Mouse (Mus musculus) CH12.LX (cell line): ENCODE results near the gene Eral1. TPM values are rescaled to one million over a fixed set of nuclear protein-coding genes. Genes with fewer than 3 reads are reported as not detected.

Experiments
- DNase-seq: peaks from one replicate; pipeline ENCODE4 v3.0.0-alpha.2; 2013; ENCODE audit errors: extremely low read depth
- H3K27ac ChIP-seq: 2 replicates; pipeline ENCODE4 v1.5.1; 2012; ENCODE audit warnings: low read depth, mild to moderate bottlenecking, control low read depth, moderate library complexity; ENCODE audit not compliant: insufficient read depth
- H3K27me3 ChIP-seq: replicated peaks from 2 replicates; pipeline ENCODE3; 2012; ENCODE audit warnings: inconsistent platforms
- H3K36me3 ChIP-seq, 2 experiments: replicated peaks in 1 of 2; 2 replicates each; pipeline versions ENCODE3 to v1.6.1; 2012; ENCODE audit warnings: inconsistent platforms in 1 of 2, low read length in 1 of 2, mild to moderate bottlenecking in 1 of 2, mixed read lengths in 1 of 2, moderate library complexity in 1 of 2; ENCODE audit not compliant: control insufficient read depth in 1 of 2, insufficient read depth in 1 of 2
- H3K4me1 ChIP-seq, 2 experiments: 2 replicates each; pipeline ENCODE4 v1.6.1; 2012; ENCODE audit warnings: inconsistent platforms in 1 of 2, moderate library complexity in 1 of 2; ENCODE audit not compliant: insufficient read depth in 2 of 2, control insufficient read depth in 1 of 2
- H3K4me2 ChIP-seq: 2 replicates; pipeline ENCODE4 v1.6.1; 2012; ENCODE audit warnings: low read depth, mild to moderate bottlenecking, control low read depth; ENCODE audit not compliant: poor library complexity, insufficient read depth, severe bottlenecking
- H3K4me3 ChIP-seq, 3 experiments: fragments of 150-350 bp in 1 of 3; sonication (generic) in 1 of 3; replicated peaks in 1 of 3; 2 replicates each; pipeline versions ENCODE3 to v1.5.1; 2011 to 2012; ENCODE audit warnings: low read depth in 2 of 3, low read length in 2 of 3, mild to moderate bottlenecking in 2 of 3, moderate library complexity in 2 of 3, control low read depth in 1 of 3, improper control_type of control experiment in 1 of 3, inconsistent platforms in 1 of 3, mixed read lengths in 1 of 3; ENCODE audit not compliant: poor library complexity in 1 of 3
- H3K79me2 ChIP-seq: replicated peaks from 2 replicates; pipeline ENCODE4 v1.6.1; 2012; ENCODE audit warnings: mild to moderate bottlenecking, moderate library complexity; ENCODE audit not compliant: control insufficient read depth, poor library complexity, insufficient read depth, severe bottlenecking; ENCODE audit errors: extremely low read depth
- H3K9ac ChIP-seq: 2 replicates; pipeline ENCODE4 v1.6.1; 2012; ENCODE audit warnings: low read depth, mild to moderate bottlenecking, control low read depth, moderate library complexity; ENCODE audit not compliant: insufficient read depth
- H3K9me3 ChIP-seq: replicated peaks from 2 replicates; pipeline ENCODE3; 2012; ENCODE audit warnings: low read length, inconsistent platforms, mixed read lengths
- BHLHE40 ChIP-seq: IDR thresholded peaks from 2 replicates; pipeline ENCODE4 v1.6.1; 2011; ENCODE audit warnings: mild to moderate bottlenecking, low read depth, low read length, improper control_type of control experiment
- CHD1 ChIP-seq: IDR thresholded peaks from 2 replicates; pipeline ENCODE4 v1.6.1; 2012; ENCODE audit warnings: low read depth, low read length, improper control_type of control experiment, inconsistent platforms
- CHD2 ChIP-seq: IDR thresholded peaks from 2 replicates; pipeline ENCODE4 v1.6.1; 2011; ENCODE audit warnings: low read length, improper control_type of control experiment
- CTCF ChIP-seq, 2 experiments: IDR thresholded peaks in 1 of 2; conservative IDR thresholded peaks in 1 of 2; 2 replicates each; pipeline ENCODE4 v1.5.1; 2011 to 2012; ENCODE audit warnings: low read depth in 2 of 2, low read length in 2 of 2, improper control_type of control experiment in 1 of 2, inconsistent platforms in 1 of 2, mild to moderate bottlenecking in 1 of 2, moderate library complexity in 1 of 2
- E2F4 ChIP-seq: IDR thresholded peaks from 2 replicates; pipeline ENCODE4 v1.6.1; 2011; ENCODE audit warnings: low read depth, low read length, improper control_type of control experiment; ENCODE audit not compliant: insufficient replicate concordance
- ELF1 ChIP-seq: IDR thresholded peaks from 2 replicates; pipeline ENCODE4 v1.6.1; 2014; ENCODE audit warnings: low read depth, mild to moderate bottlenecking, inconsistent platforms, low read length, improper control_type of control experiment
- EP300 ChIP-seq: IDR thresholded peaks from 2 replicates; pipeline ENCODE4 v1.6.1; 2011; ENCODE audit warnings: low read length, improper control_type of control experiment
- ETS1 ChIP-seq: conservative IDR thresholded peaks from 2 replicates; pipeline ENCODE4 v1.6.1; 2012; ENCODE audit warnings: low read depth, mild to moderate bottlenecking, inconsistent platforms, low read length, improper control_type of control experiment, moderate library complexity
- HCFC1 ChIP-seq: IDR thresholded peaks from 2 replicates; pipeline ENCODE4 v1.6.1; 2012; ENCODE audit warnings: low read depth, mild to moderate bottlenecking, inconsistent platforms, low read length, improper control_type of control experiment
- IRF4 ChIP-seq: IDR thresholded peaks from 2 replicates; pipeline ENCODE4 v1.6.1; 2014; ENCODE audit warnings: low read depth, mild to moderate bottlenecking, inconsistent platforms, low read length, improper control_type of control experiment
- JUN ChIP-seq: IDR thresholded peaks from 2 replicates; pipeline ENCODE4 v1.6.1; 2011; ENCODE audit warnings: low read depth, mild to moderate bottlenecking, low read length, improper control_type of control experiment, moderate library complexity; ENCODE audit not compliant: insufficient read depth
- JUND ChIP-seq: conservative IDR thresholded peaks from 2 replicates; pipeline ENCODE4 v1.6.1; 2011; ENCODE audit warnings: low read depth, low read length, improper control_type of control experiment
- KAT2A ChIP-seq: IDR thresholded peaks from 2 replicates; pipeline ENCODE4 v1.6.1; 2012; ENCODE audit warnings: low read length, improper control_type of control experiment, inconsistent platforms; ENCODE audit not compliant: insufficient replicate concordance
- MAFK ChIP-seq: IDR thresholded peaks from 2 replicates; pipeline ENCODE4 v1.6.1; 2011; ENCODE audit warnings: low read length, improper control_type of control experiment; ENCODE audit not compliant: insufficient replicate concordance
- MAX ChIP-seq: IDR thresholded peaks from 2 replicates; pipeline ENCODE4 v1.6.1; 2011; ENCODE audit warnings: low read length, improper control_type of control experiment
- MAZ ChIP-seq: IDR thresholded peaks from 2 replicates; pipeline ENCODE4 v1.6.1; 2012; ENCODE audit warnings: low read depth, mild to moderate bottlenecking, inconsistent platforms, low read length, improper control_type of control experiment, moderate library complexity
- MEF2A ChIP-seq: IDR thresholded peaks from 2 replicates; pipeline ENCODE4 v1.6.1; 2014; ENCODE audit warnings: low read depth, mild to moderate bottlenecking, inconsistent platforms, low read length, improper control_type of control experiment, borderline replicate concordance
- MXI1 ChIP-seq: IDR thresholded peaks from 2 replicates; pipeline ENCODE4 v1.6.1; 2011; ENCODE audit warnings: mild to moderate bottlenecking, low read depth, low read length, improper control_type of control experiment
- MYC ChIP-seq: IDR thresholded peaks from 2 replicates; pipeline ENCODE4 v1.6.1; 2011; ENCODE audit warnings: low read depth, mild to moderate bottlenecking, improper control_type of control experiment, low read length
- NELFE ChIP-seq: IDR thresholded peaks from 2 replicates; pipeline ENCODE4 v1.6.1; 2011; ENCODE audit warnings: low read depth, low read length, improper control_type of control experiment
- NRF1 ChIP-seq: IDR thresholded peaks from 2 replicates; pipeline ENCODE4 v1.6.1; 2014; ENCODE audit warnings: low read depth, mild to moderate bottlenecking, inconsistent platforms, low read length, improper control_type of control experiment, moderate library complexity
- PAX5 ChIP-seq: IDR thresholded peaks from 2 replicates; pipeline ENCODE4 v1.6.1; 2012; ENCODE audit warnings: low read length, inconsistent platforms, mixed read lengths
- POLR2A ChIP-seq: IDR thresholded peaks from 2 replicates; pipeline ENCODE4 v1.6.1; 2011; ENCODE audit warnings: low read depth, mild to moderate bottlenecking, improper control_type of control experiment, low read length
- POLR2AphosphoS2 ChIP-seq: IDR thresholded peaks from 2 replicates; pipeline ENCODE4 v1.6.1; 2011; ENCODE audit warnings: low read depth, low read length, improper control_type of control experiment
- RAD21 ChIP-seq: IDR thresholded peaks from 2 replicates; pipeline ENCODE4 v1.6.1; 2011; ENCODE audit warnings: low read depth, mild to moderate bottlenecking, low read length, improper control_type of control experiment, moderate library complexity
- RCOR1 ChIP-seq: conservative IDR thresholded peaks from 2 replicates; pipeline ENCODE4 v1.6.1; 2012; ENCODE audit warnings: low read depth, mild to moderate bottlenecking, inconsistent platforms, low read length, improper control_type of control experiment
- SIN3A ChIP-seq: IDR thresholded peaks from 2 replicates; pipeline ENCODE4 v1.6.1; 2012; ENCODE audit warnings: low read length, improper control_type of control experiment, inconsistent platforms
- SMC3 ChIP-seq: IDR thresholded peaks from 2 replicates; pipeline ENCODE4 v1.6.1; 2011; ENCODE audit warnings: low read depth, low read length, improper control_type of control experiment
- TBP ChIP-seq: conservative IDR thresholded peaks from 2 replicates; pipeline ENCODE4 v1.6.1; 2011; ENCODE audit warnings: low read depth, low read length, improper control_type of control experiment
- TCF12 ChIP-seq: IDR thresholded peaks from 2 replicates; pipeline ENCODE4 v1.6.1; 2014; ENCODE audit warnings: low read depth, mild to moderate bottlenecking, inconsistent platforms, low read length, improper control_type of control experiment
- UBTF ChIP-seq: IDR thresholded peaks from 2 replicates; pipeline ENCODE4 v1.6.1; 2012; ENCODE audit warnings: low read depth, mild to moderate bottlenecking, inconsistent platforms, low read length, improper control_type of control experiment, moderate library complexity
- USF1 ChIP-seq: IDR thresholded peaks from 2 replicates; pipeline ENCODE4 v1.6.1; 2014; ENCODE audit warnings: low read depth, mild to moderate bottlenecking, inconsistent platforms, low read length, improper control_type of control experiment
- USF2 ChIP-seq: conservative IDR thresholded peaks from 2 replicates; pipeline ENCODE4 v1.6.1; 2011; ENCODE audit warnings: low read depth, low read length, improper control_type of control experiment
- ZC3H11A ChIP-seq: IDR thresholded peaks from 2 replicates; pipeline ENCODE4 v1.6.1; 2012; ENCODE audit warnings: low read depth, mild to moderate bottlenecking, inconsistent platforms, low read length, improper control_type of control experiment
- ZKSCAN1 ChIP-seq: IDR thresholded peaks from 2 replicates; pipeline ENCODE4 v1.6.1; 2012; ENCODE audit warnings: low read depth, inconsistent platforms, low read length, improper control_type of control experiment, borderline replicate concordance
- ZMIZ1 ChIP-seq: IDR thresholded peaks from 2 replicates; pipeline ENCODE4 v1.6.1; 2012; ENCODE audit warnings: low read depth, mild to moderate bottlenecking, inconsistent platforms, low read length, improper control_type of control experiment
- ZNF384 ChIP-seq: IDR thresholded peaks from 2 replicates; pipeline ENCODE4 v1.6.1; 2012; ENCODE audit warnings: low read depth, low read length, improper control_type of control experiment, inconsistent platforms
- dilution Hi-C: fragments of 300-500 bp; cut with MboI; formaldehyde crosslinking; loops from 2 replicates; pipeline ENCODE4 v1.14.3; 2020; ENCODE audit warnings: low sequenced_read_pairs; ENCODE audit not compliant: extremely low pct_unique_long_range_greater_than_20kb, extremely low pct_ligation_motif_present
- in situ Hi-C: fragments of 300-500 bp; cut with MboI; formaldehyde crosslinking; loops from 3 replicates; pipeline ENCODE4 v1.14.3; 2019; ENCODE audit warnings: low sequenced_read_pairs, low pct_ligation_motif_present, low pct_unique_long_range_greater_than_20kb, mixed read lengths
- polyA plus RNA-seq: library from polyadenylated mRNA; unstranded; fragments of >175 nt; gene quantifications from 2 replicates; pipeline ENCODE4 v1.2.1, GENCODE M21; 2012; ENCODE audit warnings: low read depth; ENCODE audit not compliant: insufficient read length
- total RNA-seq, 2 experiments: library from RNA; depleted of rRNA; stranded (reverse); fragments of 300-350 nt in 1 of 2; fragments of >200 nt in 1 of 2; gene quantifications; 2 replicates each; pipeline ENCODE4 v1.2.3; 2012 to 2014

The Eral1 gene
- total RNA-seq (2012; rRNA removed), result 40.5 and 41.5 TPM in 2 replicates
- total RNA-seq (2014; rRNA removed), result 41.5 and 43.2 TPM in 2 replicates
- 37.8 and 39.1 TPM in 2 replicates for polyA plus RNA-seq

- Histone ChIP-seq H3K9me3 (no peaks in the 10 kb centered on the region), H3K36me3 (peaks cover 16 to 31% of the 10 kb centered on the region in 2 experiments), H3K9ac (peak within 1 kb of the TSS; percentile 82), H3K27ac (peak within 1 kb of the TSS; percentile 27), H3K79me2 (peaks cover 17% of the 10 kb centered on the region), H3K4me1 (peaks cover 4 to 19% of the 10 kb centered on the region in 2 experiments), H3K4me2 (peak within 1 kb of the TSS; percentile 94), H3K27me3 (no peaks in the 10 kb centered on the region), H3K4me3 (peak within 1 kb of the TSS; percentile 73 to 96 (median 86))
- dilution Hi-C loops, result no loop called here
- in situ Hi-C loops, result no loop called here
- DNase-seq, result peak; percentile 88
- TF ChIP-seq MAZ (no peak), PAX5 (no peak), EP300 (no peak), JUND (no peak), MAX (peak; percentile 59; the same call in 1 of the 2 replicates), ETS1 (no peak), ZMIZ1 (peak; percentile 86), ZNF384 (0 out of 2 replicates have a peak, but pooled peaks have one; percentile 9), BHLHE40 (no peak), USF2 (peak; percentile 20; the same call in 1 of the 2 replicates), NELFE (peak; percentile 97), KAT2A (peak; percentile 86; the same call in 1 of the 2 replicates), MEF2A (no peak), USF1 (no peak), RCOR1 (no peak), IRF4 (no peak), TBP (peak; percentile 91), MAFK (no peak), TCF12 (peak; percentile 99), POLR2AphosphoS2 (peak; percentile 86; the same call in 1 of the 2 replicates), NRF1 (peak; percentile 71), CTCF (conservative IDR thresholded peaks at IDR 0.05 in 1 of 2, IDR thresholded peaks at IDR 0.05 in 1 of 2; ENCODE audit: low read depth in 2 of 2, low read length in 2 of 2) (no peak), POLR2A (peak; percentile 98), MYC (peak; percentile 68; the same call in 1 of the 2 replicates), CHD1 (no peak), ZKSCAN1 (no peak), UBTF (0 out of 2 replicates have a peak, but pooled peaks have one; percentile 47), CHD2 (0 out of 2 replicates have a peak, but pooled peaks have one; percentile 48), MXI1 (peak; percentile 91), JUN (no peak), HCFC1 (peak; percentile 94), ZC3H11A (no peak), E2F4 (no peak), RAD21 (no peak), SIN3A (peak; percentile 93), SMC3 (no peak), ELF1 (peak; percentile 53)
These were observed at the start of gene Eral1 for GRCm38 (mm10) chr11:78079961-78080921. TSS of gene Eral1 (minus strand) at chr11:78080383.
